Mouse (Mus musculus) layer of hippocampus, postnatal 36 days (tissue): ENCODE measurements around the gene Nkx2-3. TPM values are rescaled to one million over a fixed set of nuclear protein-coding genes. Genes with fewer than 3 reads are reported as not detected.

Experiments
- DNase-seq, 2 experiments: peaks; one replicate each; pipeline ENCODE4 v3.0.0; 2022
- total RNA-seq, 2 experiments: library from RNA; stranded (reverse); gene quantifications; 2 replicates each; pipeline ENCODE4 v1.2.3; 2021

Nkx2-3 gene
- total RNA-seq, 2 experiments from 2014 or later: not detected

DNA sequence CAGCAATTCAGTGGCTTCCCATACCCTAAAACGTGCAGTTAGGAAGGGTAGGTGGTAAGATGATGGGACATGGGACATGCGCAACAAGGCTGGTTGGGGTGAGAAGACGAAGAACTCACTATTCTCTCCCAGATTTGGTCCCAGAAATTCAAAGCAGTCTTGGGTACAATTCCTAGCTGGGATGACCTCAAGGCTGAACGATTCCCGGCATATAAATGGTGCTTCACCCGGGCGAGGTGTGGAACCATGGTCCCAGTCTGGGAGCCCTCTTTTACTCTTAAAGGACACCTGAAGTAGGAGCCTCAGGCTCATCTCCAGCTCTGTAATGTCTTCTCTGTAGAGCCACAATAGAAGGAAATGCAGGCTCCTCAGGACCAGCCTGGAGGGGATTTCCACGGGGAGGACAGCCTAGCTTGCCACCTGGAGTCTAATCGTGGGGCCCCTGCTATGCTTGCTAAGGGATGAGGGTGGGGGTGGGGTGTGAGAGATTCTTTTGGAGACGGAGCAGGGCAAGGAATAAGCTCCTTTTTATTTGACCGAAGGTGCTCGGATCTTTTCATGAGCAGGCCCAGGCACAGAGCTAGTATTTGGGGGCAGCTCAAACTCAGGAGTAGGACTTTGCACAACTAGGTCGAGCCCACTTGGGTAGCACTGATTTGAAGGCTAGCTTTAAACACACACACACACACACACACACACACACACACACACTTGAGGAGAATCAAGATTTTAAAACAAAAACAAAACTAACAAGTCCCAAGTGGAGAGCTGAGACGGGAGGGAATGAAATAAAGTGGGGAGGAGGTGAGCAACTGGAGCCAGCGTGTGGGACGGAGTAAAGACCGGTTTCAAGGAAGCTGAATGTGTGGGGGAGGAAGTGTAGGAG lies 6.2 kb upstream of the Nkx2-3 start:
- no peak for DNase-seq

DNA sequence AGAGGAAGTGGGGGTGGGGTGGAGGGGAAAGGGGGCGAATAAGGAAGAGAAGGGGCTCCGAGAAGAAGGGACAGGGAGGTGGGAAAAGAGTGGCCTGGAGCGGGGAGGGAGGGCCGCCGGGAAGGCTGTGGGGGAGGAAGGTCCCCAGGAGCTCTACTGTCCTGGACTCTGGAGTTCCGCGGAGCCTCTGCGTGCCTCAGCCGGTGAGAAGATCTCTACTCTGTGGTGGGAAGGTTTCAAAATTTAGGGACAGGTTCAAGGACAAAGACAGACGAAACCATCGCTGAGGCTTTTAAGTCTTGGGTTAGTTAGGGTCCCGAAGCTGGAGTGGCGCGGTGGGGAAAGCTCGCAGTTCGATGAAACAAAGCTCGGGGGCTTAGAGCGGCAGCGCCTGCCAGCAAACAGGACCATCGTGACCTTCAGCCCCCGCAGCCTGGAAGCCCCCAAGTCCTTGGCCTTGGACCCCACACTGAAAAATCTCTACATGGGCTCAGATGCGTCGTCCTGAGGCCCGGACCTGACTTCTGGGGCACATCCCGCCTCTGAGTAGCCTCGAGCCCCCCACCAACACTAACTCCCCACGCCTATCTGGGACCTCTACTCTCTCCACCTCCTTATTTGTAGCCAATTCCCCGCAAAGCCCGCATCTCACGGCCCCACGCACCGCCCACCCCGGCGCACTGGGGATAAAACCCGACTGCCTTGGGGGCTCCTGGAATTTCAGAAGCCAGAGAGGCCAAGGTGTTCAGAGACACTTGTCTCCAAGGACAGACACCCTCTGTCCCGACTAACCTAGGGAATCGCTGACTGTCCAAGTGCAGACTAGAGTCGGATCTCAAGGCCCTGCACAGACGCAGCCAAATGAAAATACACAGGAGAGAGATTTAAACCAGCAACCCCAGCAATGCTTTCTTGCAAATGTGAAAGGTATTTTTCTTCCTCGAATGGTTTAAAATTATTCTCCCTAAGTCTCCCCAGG lies 5.3 kb upstream of the Nkx2-3 start:
- DNase-seq: no peak

DNA sequence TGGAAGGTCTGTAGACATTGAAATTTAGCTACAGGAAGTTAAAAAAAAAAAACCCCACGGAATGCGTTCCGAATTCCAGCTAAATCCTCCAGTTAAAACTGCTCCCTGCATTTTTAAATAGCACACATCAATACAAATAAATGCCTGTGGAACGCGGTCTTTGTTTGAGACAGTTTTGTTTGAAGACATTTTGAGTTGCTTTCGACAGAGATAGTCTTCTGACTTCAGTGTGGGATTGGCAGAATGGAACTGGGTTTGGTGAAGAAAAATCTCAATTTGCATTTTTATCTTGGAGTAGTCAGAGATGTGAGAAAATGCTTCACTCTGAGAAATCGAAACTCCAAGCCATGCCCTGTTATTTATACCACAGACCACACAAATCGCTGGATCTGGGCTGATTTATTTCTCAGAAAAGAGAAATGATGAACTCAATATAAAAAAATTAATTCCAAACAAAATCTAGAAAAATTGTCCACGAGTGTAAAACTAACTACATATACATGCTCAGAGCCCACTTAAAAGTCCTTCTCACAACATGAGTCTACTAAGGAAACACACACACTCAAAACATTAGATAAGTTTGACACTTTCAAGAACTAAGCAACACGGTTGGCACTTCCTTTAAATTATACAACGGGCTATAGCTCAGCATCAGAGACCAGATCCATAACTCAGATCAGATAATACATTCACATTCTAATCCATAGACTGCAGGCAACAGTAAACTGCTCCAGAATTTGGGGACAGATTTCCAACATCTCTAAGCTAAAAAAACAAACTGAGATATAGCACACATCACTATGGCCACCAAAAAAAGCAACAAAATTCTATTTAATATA lies 4.1 kb upstream of the Nkx2-3 start:
- DNase-seq: no peak

DNA sequence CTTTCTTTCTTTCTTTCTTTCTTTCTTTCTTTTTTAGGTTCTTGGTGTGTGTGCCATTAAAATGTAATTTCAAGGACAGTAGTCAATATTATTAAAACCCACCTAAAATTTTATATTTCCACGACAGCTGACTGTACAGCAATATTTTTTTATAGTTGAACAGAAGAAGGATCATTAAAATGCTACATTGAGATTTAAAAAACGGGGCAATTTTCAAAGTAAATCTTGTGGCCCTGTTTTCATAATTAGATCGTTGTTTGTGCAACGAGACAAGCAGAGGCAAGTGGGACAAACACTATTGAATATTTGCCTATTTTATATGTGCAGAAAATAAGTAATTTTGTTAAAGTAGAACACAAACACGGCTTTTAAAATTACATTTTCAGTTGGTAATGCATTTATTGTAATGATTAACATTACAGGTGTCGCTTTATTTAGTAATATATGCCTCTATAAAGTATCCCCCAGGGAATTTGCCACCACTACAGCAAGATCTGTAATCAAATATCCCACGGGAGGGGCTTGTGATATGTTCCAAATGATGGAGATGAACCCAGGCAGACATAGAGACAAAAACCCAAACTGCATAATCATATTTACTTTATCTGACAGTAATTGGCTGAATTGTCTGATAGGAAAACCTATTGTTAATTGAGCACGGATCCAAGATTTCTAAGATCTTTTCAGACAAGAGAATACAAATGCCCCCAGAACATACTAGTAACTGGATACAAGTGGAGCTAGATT lies 3.2 kb upstream of the Nkx2-3 start:
- DNase-seq: no peak

DNA sequence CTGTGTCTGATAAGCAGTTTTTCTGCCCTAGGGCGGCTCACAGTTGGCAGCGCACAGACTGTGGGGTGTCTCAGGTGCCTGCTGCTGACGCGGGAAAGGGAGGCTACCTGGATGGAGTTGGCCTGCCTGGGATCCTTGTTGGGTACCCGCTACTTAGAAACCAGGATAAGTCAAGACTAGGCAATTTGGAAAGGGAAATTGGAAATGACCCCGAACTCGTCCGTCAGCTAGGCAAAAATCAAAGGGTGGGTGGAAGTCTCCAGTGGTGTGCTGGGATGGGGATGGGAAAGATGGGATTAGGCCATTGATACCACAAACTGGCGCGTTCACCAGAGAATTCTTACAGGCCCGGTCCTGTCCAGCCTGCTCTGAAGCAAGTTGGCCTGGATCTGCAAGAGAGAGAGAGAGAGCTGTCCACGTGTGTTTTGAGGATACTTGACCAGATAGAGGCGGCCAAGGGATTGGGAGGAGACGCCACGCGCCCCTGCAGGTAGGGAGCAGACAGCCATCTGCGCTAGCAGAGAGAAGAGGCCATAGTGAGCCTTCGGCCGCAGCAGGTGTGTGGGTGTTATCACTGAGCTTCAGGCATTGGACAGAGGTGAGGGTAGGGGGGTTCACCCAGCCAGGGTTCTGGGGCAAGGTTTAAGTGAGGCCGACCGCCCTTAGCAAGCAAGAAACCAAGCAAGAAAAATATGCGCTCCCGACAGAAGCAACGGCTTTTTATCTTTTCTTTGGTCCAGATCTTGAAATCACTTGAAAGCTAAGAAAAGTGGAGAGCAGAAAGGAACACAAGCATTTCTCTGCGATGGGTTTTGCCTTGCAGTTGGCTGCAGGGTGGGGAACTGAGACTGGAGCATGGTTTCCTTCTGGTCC lies 2.4 kb upstream of the Nkx2-3 start:
- no peak for DNase-seq

DNA sequence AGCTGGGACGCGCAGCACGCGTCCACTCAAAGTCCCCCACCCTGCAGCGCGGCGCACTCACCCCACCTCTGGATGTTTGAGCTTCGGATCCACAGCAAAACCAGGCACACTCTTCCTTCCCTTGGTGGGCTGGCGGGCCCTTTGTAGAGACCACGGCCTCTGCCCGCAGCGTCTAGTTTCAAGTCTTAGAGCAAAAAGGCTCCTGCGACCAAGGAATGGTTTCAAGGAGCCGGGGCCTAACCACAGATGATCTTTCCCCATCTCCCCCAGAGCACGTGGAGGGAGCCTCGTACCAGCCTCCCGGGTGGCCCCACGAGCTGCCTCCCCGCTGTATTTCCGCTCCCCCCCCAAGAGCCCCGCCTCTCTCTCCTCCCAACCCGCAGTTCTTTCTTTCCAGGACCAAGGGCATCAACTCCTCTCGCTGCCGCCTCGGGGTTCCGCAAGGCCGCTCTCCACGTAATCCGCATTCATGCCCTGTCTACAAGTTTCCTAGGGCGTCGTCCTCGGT lies 1.7 kb upstream of the Nkx2-3 start:
- DNase-seq: no peak

DNA sequence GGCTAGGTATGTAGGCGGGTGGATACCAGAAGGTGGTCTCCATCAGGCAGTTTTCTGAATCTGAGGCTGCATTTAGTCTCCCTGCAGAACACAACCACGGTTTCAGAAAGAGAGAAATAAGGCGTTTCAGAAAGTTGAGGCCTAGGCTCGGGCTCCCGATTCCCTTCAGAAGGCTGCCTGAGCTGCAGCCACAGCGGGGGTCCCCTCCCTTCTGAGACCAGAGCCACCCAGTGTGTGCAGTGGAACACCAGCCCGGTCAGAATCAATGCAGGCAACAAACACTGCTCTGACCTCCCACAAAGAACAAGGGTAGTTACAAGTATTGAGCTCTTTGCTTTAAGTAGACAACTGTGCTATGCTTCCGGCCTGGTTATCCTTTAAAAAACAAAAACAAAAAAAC lies 1.0 kb upstream of the Nkx2-3 start:
- DNase-seq: no peak

DNA sequence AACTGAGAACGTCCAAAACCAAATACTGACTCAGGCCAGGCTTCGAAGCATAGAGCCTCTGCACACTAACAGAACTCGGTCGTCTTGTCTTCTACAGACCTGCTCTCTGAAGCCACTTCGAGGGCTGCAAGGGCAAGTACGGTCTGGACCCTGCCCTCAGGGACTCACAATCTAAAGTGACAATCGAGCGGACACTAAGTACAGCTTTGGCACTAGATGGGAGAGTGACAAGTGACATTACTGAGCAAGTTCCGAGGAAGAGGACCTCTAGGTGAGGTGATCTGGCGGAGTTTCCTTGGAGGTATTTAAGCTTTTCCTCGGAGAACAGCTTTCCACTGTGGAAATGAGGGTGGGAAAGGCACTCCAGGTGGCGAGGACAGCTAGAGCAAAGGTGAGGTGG lies 564 bp upstream of the Nkx2-3 start:
- no peak for DNase-seq

DNA sequence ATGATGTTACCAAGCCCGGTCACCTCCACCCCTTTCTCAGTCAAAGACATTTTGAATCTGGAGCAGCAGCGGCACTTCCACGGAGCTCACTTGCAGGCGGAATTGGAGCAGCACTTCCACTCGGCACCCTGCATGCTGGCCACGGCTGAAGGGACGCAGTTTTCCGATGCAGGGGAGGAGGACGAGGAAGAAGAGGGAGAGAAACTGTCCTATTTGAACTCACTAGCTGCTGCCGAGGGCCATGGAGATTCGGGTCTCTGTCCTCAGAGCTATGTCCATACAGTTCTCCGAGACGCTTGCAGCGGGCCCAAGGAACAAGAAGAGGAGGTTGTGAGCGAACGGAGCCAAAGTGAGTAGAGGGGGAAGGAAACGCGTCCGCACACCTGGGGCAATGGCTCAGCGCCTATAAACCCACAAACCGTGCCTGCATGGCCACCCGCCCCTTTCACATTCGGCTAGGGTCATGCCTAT lies 411 bp downstream of the Nkx2-3 start:
- no peak for DNase-seq

DNA sequence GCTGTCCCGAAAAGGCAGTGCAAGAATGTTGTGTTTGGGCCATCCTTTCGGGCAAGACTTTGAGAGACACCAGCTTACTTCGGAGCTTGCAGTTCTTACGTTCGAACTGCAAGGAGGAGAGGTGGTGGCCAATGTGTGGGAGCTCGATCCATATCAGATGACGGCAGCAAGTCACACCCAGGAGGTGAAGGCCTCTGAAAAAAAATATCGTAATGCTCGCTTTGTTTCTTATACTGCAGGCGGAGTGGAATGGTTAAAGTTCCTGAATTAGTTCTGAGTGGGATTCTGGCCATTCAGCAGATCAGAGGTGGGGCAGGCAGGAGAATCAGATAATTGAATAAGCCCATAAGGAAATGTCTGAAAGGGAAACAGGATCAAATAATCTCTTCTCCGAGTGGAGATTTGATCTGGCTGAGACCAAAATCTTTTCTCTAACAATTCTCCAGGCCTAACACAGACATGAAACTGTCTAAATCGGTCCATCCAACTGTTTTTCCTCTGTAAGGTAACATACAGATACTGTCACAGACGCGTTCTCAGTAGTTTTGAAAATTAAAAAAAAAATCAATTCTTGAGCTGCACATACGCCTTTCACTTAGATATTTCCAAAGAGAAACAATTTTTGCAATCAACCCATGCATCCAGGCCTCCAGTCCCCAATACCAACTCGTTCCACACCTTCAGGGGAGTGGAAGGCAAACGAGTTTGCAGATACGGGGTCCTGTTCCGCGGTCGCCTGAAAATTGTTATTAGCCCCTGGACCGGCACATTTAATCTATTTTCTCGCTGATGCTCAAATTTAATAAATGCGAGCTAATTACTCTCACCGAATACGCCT lies 1.4 kb downstream of the Nkx2-3 start:
- no peak for DNase-seq

DNA sequence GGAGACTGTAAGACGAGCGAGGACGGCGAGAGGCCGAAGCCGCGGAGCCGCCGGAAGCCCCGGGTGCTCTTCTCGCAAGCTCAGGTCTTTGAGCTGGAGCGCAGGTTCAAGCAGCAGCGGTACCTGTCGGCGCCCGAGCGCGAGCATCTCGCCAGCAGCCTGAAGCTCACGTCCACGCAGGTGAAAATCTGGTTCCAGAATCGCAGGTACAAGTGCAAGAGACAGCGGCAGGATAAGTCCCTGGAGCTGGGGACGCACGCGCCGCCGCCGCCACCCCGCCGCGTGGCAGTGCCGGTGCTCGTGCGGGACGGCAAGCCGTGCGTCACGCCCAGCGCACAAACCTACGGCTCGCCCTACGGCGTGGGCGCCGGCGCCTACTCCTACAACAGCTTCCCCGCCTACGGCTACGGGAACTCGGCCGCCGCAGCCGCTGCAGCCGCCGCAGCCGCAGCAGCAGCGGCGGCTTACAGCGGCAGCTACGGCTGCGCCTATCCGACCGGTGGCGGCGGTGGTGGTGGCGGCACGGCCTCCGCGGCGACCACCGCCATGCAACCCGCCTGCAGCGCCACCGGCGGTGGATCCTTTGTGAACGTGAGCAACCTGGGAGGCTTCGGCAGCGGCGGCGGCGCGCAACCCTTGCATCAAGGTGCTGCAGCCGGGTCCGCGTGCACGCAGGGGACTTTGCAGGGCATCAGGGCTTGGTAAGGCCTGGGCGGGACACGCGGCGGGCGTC lies 2.4 kb downstream of the Nkx2-3 start:
- DNase-seq: no peak

DNA sequence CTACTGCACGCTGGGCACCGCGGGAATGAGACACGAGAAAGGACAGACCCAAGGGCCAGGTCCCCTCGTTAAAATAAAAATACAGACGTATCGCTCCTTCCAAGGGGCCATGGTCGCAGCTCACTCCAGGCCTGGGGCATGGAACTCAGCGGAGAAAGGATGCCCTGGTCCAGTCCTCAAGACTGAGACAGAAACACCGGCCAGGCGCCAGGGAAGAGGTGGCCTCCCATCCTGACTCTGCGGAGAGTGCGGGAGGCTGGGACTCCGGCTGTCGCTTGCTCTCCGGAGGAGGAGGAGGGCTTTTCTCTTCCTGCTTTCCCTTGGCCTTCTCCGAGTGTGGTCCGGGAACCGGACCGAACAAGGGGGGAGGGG lies 2.9 kb downstream of the Nkx2-3 start:
- no peak for DNase-seq

DNA sequence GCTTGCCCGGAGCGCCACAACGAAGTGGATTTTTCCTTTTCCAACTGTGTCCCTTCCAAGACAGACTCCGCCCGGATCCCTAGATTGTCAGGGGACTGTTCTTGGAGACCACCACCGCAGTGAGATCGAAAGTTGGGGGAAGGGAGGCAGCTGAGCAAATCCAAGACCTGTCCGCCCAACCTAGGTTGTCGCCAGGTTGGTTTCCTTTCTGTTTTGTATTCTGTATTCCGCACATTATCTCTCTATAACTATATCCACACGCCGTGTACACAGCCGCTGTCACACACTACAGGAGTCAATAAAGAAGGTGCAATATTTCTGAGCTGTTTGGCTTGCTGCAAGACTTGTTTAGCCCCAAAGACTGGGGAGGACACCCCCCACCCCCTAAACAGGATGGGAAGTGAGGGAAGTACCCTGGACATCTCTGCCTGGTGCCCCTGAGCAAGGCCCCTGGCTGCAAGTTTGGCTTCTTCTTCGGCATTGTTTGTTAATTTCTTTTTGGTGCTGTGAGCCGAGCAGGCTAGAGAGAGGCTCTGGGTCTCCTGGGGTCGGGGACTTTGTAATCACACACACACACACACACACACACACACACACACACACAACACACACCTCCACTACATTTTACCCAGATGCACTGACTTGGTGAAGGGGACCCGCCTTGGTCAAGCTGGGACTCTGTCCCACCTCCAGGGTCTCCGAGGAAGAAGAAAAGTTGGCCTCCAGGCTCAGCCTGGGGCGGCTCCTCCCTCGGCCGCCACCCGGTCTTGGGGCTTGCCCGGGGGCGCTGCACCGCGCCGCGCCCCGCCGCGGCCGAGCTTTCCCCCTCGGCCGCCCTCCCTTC lies 3.7 kb downstream of the Nkx2-3 start:
- no peak for DNase-seq

DNA sequence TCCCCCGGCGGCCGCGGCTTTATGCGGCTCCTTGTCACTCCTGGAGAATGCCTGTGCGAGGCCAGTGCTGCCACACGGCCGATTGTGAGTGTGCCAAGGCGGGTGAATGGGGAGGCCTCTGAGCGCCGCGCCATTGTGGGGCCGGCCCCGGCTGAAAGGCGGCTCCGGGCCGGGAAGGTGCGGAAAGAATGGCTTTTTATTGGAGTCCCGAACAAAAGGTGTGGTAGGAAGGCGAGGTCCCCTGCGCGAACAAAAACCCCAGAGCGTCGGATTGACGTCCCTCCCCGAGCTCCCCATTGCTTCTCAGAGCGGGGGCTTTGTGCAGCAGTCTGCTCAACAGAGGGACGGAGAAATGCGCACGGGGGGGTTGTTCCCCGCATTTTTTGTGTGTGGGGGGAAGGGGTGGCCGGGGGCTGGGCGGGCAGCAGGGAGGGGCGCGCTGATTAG lies 4.3 kb downstream of the Nkx2-3 start:
- DNase-seq: no peak

DNA sequence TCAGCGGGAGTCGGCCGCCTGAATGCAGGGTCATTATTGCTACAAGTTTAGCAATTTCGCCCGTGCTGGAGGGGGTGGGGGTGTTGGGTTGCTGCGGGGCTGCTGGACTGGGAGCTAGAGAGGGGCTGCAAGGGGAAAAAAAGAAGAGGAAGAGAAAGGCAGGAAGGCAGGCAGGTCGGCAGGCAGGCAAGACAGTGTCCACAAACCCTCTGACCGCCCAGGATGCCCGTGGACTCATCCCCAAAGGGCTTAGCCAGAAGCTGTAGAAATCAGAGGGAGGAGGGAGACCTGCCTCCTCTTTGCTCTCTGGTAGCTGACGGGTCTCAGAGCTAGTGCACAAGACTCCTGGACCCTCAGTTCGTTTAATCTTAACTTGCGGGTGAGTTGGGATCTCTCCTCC lies 4.8 kb downstream of the Nkx2-3 start:
- no peak for DNase-seq

DNA sequence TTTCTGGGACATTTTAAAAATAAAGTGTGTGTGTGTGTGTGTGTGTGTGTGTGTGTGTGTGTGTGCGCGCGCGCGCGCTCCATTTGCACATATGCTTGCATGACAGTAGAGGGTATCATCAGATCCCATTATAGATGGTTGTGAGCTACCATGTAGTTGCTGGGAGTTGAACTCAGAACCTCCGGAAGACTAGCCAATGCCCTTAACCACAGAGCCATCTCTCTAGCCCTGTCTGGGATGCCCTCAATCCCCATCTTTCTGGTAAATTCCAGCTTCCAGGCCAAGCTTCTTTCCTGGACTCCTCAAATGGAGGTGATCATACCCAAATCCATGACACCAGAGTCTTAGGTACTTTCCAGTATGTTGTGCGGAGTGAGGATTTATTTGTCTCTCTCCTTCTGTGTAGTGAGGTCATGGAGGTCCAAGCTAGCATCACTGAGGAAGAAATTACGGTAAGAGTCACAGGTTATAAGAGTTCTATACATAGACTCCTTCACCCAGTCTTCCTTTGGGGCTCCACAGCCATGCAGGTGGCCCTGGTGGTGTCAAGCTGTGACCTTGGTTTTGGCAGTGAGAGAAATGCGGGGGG lies 5.7 kb downstream of the Nkx2-3 start:
- DNase-seq: no peak

DNA sequence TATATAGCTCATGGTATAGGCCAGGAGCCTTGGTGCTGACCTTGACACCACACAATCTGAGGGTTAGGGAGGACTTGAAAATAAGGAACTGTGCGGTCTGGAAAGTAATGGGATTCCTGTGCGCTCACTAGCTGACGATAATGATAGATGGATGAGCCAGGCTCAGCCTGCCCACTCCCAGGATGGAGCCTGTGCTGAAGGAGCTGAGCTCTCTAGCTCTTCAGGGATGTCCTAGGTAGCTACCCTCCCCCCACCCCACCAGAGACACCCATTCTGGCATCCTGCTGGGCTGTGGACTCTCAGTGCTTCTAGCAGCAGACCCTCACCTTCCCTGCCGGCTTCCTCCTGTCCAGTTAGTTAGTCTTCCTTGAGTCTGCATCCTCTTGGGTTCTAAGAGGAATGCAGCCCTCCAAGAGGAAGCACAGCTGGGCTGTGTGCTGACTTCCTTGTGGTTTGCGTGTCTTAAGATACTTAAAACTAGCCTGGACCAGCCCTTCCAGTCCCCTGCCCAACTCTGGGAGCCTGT lies 6.4 kb downstream of the Nkx2-3 start:
- DNase-seq: no peak
